Comparison of ENCODE assay signal across 8 mouse cellular contexts in genomic region chr3:87885281-87886003, GRCm38 (mm10). TPM values are rescaled to one million over a fixed set of nuclear protein-coding genes. Genes with fewer than 3 reads are reported as not detected.
A peak's percentile ranks its signal among the peaks of the same experiment; 100 is the strongest.
DNase-seq lines count a peak whose midpoint lies in the region; ATAC-seq and TF ChIP-seq lines count a peak whose summit lies in the region.

Prcc (minus strand) TSS chr3:87885608.

- intact Hi-C loops in heart, postnatal 25 days (cut with DNase I) = loop anchor here (1.0 kb wide), 2 partner anchors 21 to 33 kb away; partner anchors contain the start of gene Hdgf

- peak within 1 kb of the TSS; percentile 79 for H3K4me2 ChIP-seq in forebrain, embryonic 15.5 days (replicated peaks)

- H3K27me3 ChIP-seq in forebrain, embryonic 15.5 days = no peaks in the 10 kb centered on the region

- peaks cover 0 to 3% of the 10 kb centered on the region in 2 experiments; a peak in 1 of 4 replicates for H3K4me1 ChIP-seq in ES-E14 (ENCODE audit: control insufficient read depth in 2 of 2, insufficient read depth in 2 of 2, low read length in 2 of 2, poor library complexity in 1 of 2)
- peaks cover 18% of the 10 kb centered on the region for H3K4me1 ChIP-seq in forebrain, embryonic 15.5 days
- H3K4me1 ChIP-seq in lung, adult 2 months (ENCODE audit: control insufficient read depth, insufficient read depth, low read length) = peaks cover 9% of the 10 kb centered on the region

- peak; percentile 99 for ATAC-seq in forebrain, embryonic 15.5 days (replicated peaks)
- peak; percentile 98 for ATAC-seq in neutrophil, adult 5-6 weeks (ENCODE audit: extremely low read depth, insufficient number of reproducible peaks, low FRiP score, poor library complexity, severe bottlenecking)

- DNase-seq in ES-E14 (ENCODE audit: low read depth, low spot score) = peak; percentile 95
- peak; percentile 96 for DNase-seq in cerebellum, adult 11-12 months
- peak; percentile 92 for DNase-seq in heart, postnatal 25 days (ENCODE audit: low spot score)
- peak; percentile 94 to 98 for DNase-seq in layer of hippocampus, adult 18-20 months (ENCODE audit: low spot score in 2 of 2)
- DNase-seq in lung, adult 2 months = peak; percentile 85
- DNase-seq in thymus, adult 18-20 months = peak; percentile 83 to 95

- in situ Hi-C loops in ES-E14 (cut with MboI; ENCODE audit: low sequenced_read_pairs in 2 of 2, unreplicated experiment in 2 of 2) = no loop called here

- H3K9ac ChIP-seq in ES-E14 (ENCODE audit: insufficient read depth, low read depth, low read length, poor library complexity, severe bottlenecking) = peak within 1 kb of the TSS; percentile 97
- peak within 1 kb of the TSS; percentile 91 for H3K9ac ChIP-seq in forebrain, embryonic 15.5 days (replicated peaks)

- peak; percentile 51; the same call in 1 of the 2 replicates for TF ChIP-seq POLR2A in lung, adult 2 months (IDR thresholded peaks at IDR 0.05; ENCODE audit: borderline replicate concordance, extremely low read depth, low read depth, low read length)

- H3K27ac ChIP-seq in ES-E14 (ENCODE audit: insufficient read depth, low read depth, low read length, poor library complexity, severe bottlenecking) = peak within 1 kb of the TSS; percentile 86
- H3K27ac ChIP-seq in forebrain, embryonic 15.5 days (replicated peaks) = peak within 1 kb of the TSS; percentile 89

- H3K36me3 ChIP-seq in ES-E14 (ENCODE audit: control insufficient read depth, insufficient read depth, low read length, poor library complexity, severe bottlenecking) = peaks cover 5% of the 10 kb centered on the region
- H3K36me3 ChIP-seq in forebrain, embryonic 15.5 days = peaks cover 3% of the 10 kb centered on the region; the same call in 1 of the 2 replicates

- 0% methylated on average over 31 of the region's 33 CpGs for WGBS in forebrain, embryonic 15.5 days
- WGBS in lung, adult 2 months = under 1% methylated on average over 33 of the region's 33 CpGs

- no peak for TF ChIP-seq CTCF in lung, adult 2 months (IDR thresholded peaks at IDR 0.05; ENCODE audit: insufficient read depth, low read length)

- H3K4me3 ChIP-seq in ES-E14 (ENCODE audit: insufficient read depth in 1 of 2, low read depth in 1 of 2, low read length in 2 of 2, poor library complexity in 1 of 2, severe bottlenecking in 1 of 2) = peak within 1 kb of the TSS; percentile 78 to 95
- peak within 1 kb of the TSS; percentile 98 for H3K4me3 ChIP-seq in forebrain, embryonic 15.5 days
- peak within 1 kb of the TSS; percentile 85 for H3K4me3 ChIP-seq in lung, adult 2 months (replicated peaks; ENCODE audit: extremely low read depth, low read depth, low read length)

- no peaks in the 10 kb centered on the region for H3K9me3 ChIP-seq in ES-E14 (ENCODE audit: control insufficient read depth, insufficient read depth, low read depth, low read length)
- no peaks in the 10 kb centered on the region for H3K9me3 ChIP-seq in forebrain, embryonic 15.5 days

TF ChIP-seq in ES-E14, 5 proteins besides CTCF, POLR2A, EP300 and RAD21:
- TF ChIP-seq ZNF384 (IDR thresholded peaks at IDR 0.05; ENCODE audit: low read depth, low read length) (no peak), MAFK (IDR thresholded peaks at IDR 0.05; ENCODE audit: insufficient read depth, low read depth, low read length) (no peak), HCFC1 (IDR thresholded peaks at IDR 0.05; ENCODE audit: borderline replicate concordance, insufficient read depth, low read length) (peak; percentile 99), ZC3H11A (IDR thresholded peaks at IDR 0.05; ENCODE audit: borderline replicate concordance, low read depth, low read length) (no peak), CHD2 (IDR thresholded peaks at IDR 0.05; ENCODE audit: low read depth, low read length) (peak; percentile 59; the same call in 1 of the 2 replicates)

RNA-seq across cellular contexts. Expression of gene Prcc, which starts in this region (rescaled TPM):
- 40.2 and 53.8 TPM in 2 replicates for total RNA-seq in ES-E14 (2012; rRNA removed)
- 16.5 and 17.3 TPM in 2 replicates for polyA plus RNA-seq in forebrain, embryonic 15.5 days (2015; fragmentation: Nextera tagmentation; extraction: Ambion mirVana)
- total RNA-seq in heart, postnatal 25 days (2021) = 10 to 100 TPM; 48.3 to 50.7 TPM
- 10 to 100 TPM; 56.0 to 61.0 TPM for total RNA-seq in layer of hippocampus, adult 18-20 months (2021)
- polyA plus RNA-seq in lung, adult 2 months (2012; rRNA removed) = 26.2 and 30.7 TPM in 2 replicates
- 37.2 and 37.4 TPM in 2 replicates for total RNA-seq in neutrophil, adult 5-6 weeks (2017)

Comparison
In these comparisons a context has a peak if more than half of its experiments do, and no peak if none do; other contexts are left out.
1. Peak in every context shown above with its lines: DNase-seq, ATAC-seq, H3K4me3 ChIP-seq and H3K27ac ChIP-seq.